Mouse (Mus musculus) midbrain, embryonic 13.5 days (tissue): Measurements from ENCODE around the gene Kazn. TPM values are rescaled to one million over a fixed set of nuclear protein-coding genes. Genes with fewer than 3 reads are reported as not detected.

Experiments
- ATAC-seq: fragments of 200-750 bp; cut with Nextera tagmentation; 2 replicates; pipeline ENCODE4 v1.8.0; 2017; ENCODE audit warnings: mild to moderate bottlenecking, moderate TSS enrichment, moderate library complexity
- H3K27ac ChIP-seq: fragments of 300-500 bp; sonication (generic); 2 replicates; pipeline ENCODE4 v1.5.1; 2015; ENCODE audit warnings: inconsistent platforms, mild to moderate bottlenecking, moderate library complexity
- H3K27me3 ChIP-seq: fragments of 300-500 bp; sonication (generic); 2 replicates; pipeline ENCODE4 v1.6.1; 2015; ENCODE audit warnings: mild to moderate bottlenecking, inconsistent platforms
- H3K36me3 ChIP-seq: fragments of 300-500 bp; sonication (generic); 2 replicates; pipeline ENCODE4 v1.6.1; 2015; ENCODE audit warnings: mild to moderate bottlenecking, inconsistent platforms
- H3K4me1 ChIP-seq: fragments of 300-500 bp; sonication (generic); replicated peaks from 2 replicates; pipeline ENCODE4 v1.6.1; 2015; ENCODE audit warnings: inconsistent platforms
- H3K4me2 ChIP-seq: fragments of 300-500 bp; sonication (generic); replicated peaks from 2 replicates; pipeline ENCODE4 v1.6.1; 2015; ENCODE audit warnings: moderate library complexity, mild to moderate bottlenecking, inconsistent platforms
- H3K4me3 ChIP-seq: fragments of 300-500 bp; sonication (generic); replicated peaks from 2 replicates; pipeline ENCODE4 v1.5.1; 2015; ENCODE audit warnings: mild to moderate bottlenecking, inconsistent platforms
- H3K9ac ChIP-seq: fragments of 300-500 bp; sonication (generic); replicated peaks from 2 replicates; pipeline ENCODE4 v1.6.1; 2015; ENCODE audit warnings: mild to moderate bottlenecking, inconsistent platforms
- H3K9me3 ChIP-seq: fragments of 300-500 bp; sonication (generic); 2 replicates; pipeline ENCODE4 v1.6.1; 2016; ENCODE audit warnings: mild to moderate bottlenecking, inconsistent platforms
- WGBS: fragments of 180-500 bp; shearing (Covaris S2); methylation state at CpG from one replicate; pipeline ENCODE4 v1.1.7; 2015; 5-methylcytosine and 5-hydroxymethylcytosine counted together
- polyA plus RNA-seq: library from polyadenylated mRNA; unstranded; fragments of >200 nt; fragmentation: Nextera tagmentation; extraction: Ambion mirVana; gene quantifications from 2 replicates; pipeline ENCODE4 v1.2.1, GENCODE M21; 2015

The Kazn gene
- polyA plus RNA-seq, 1 experiment from 2014 or later: 23.5 TPM

GRCm38 (mm10) chr4:142217048-142217447 lies 22.2 kb downstream of the Kazn start:
- Histone ChIP-seq H3K9ac (no peak overlapping the region), H3K4me3 (no peak overlapping the region), H3K36me3 (no peaks in the 10 kb centered on the region), H3K27me3 (no peaks in the 10 kb centered on the region), H3K4me2 (no peak overlapping the region), H3K9me3 (no peaks in the 10 kb centered on the region), H3K27ac (no peak overlapping the region), H3K4me1 (peaks cover 51% of the 10 kb centered on the region)
- 94% methylated on average over 6 of the region's 6 CpGs for WGBS
- no peak for ATAC-seq

- Histone ChIP-seq H3K27ac (no peak overlapping the region), H3K4me2 (no peak overlapping the region), H3K9me3 (no peaks in the 10 kb centered on the region), H3K4me3 (no peak overlapping the region), H3K9ac (no peak overlapping the region), H3K4me1 (peaks cover 38% of the 10 kb centered on the region), H3K27me3 (no peaks in the 10 kb centered on the region), H3K36me3 (no peaks in the 10 kb centered on the region)
- 77% methylated on average over 7 of the region's 7 CpGs for WGBS
- no peak for ATAC-seq
Measured at GRCm38 (mm10) chr4:142215760-142216159, 23.4 kb downstream of the Kazn start.

- Histone ChIP-seq H3K9me3 (no peaks in the 10 kb centered on the region), H3K4me3 (no peak overlapping the region), H3K27me3 (no peaks in the 10 kb centered on the region), H3K4me2 (no peak overlapping the region), H3K4me1 (peaks cover 39% of the 10 kb centered on the region), H3K27ac (no peak overlapping the region), H3K9ac (no peak overlapping the region), H3K36me3 (no peaks in the 10 kb centered on the region)
- WGBS: 62% methylated on average over 6 of the region's 6 CpGs
- no peak for ATAC-seq
Measured at GRCm38 (mm10) chr4:142214532-142214931, 24.7 kb downstream of the Kazn start.

- 90% methylated on average over 9 of the region's 9 CpGs for WGBS
- H3K36me3 ChIP-seq: peaks cover 4% of the 10 kb centered on the region; the same call in 1 of the 2 replicates
- no peak overlapping the region for H3K4me2 ChIP-seq
- H3K4me3 ChIP-seq: no peak overlapping the region
- H3K9me3 ChIP-seq: no peaks in the 10 kb centered on the region
- no peak for ATAC-seq
- no peaks in the 10 kb centered on the region for H3K27me3 ChIP-seq
- no peak overlapping the region for H3K27ac ChIP-seq
- no peak overlapping the region for H3K9ac ChIP-seq
- peaks cover 38% of the 10 kb centered on the region for H3K4me1 ChIP-seq
Measured at GRCm38 (mm10) chr4:142212425-142212824, 26.8 kb downstream of the Kazn start.

- Histone ChIP-seq H3K27me3 (no peaks in the 10 kb centered on the region), H3K36me3 (peaks cover 4% of the 10 kb centered on the region; the same call in 1 of the 2 replicates), H3K27ac (no peak overlapping the region), H3K9me3 (no peaks in the 10 kb centered on the region), H3K9ac (no peak overlapping the region), H3K4me3 (no peak overlapping the region), H3K4me2 (no peak overlapping the region), H3K4me1 (peaks cover 28% of the 10 kb centered on the region)
- 81% methylated on average over 9 of the region's 9 CpGs for WGBS
- no peak for ATAC-seq
Measured at GRCm38 (mm10) chr4:142209884-142210283, 29.3 kb downstream of the Kazn start.

GRCm38 (mm10) chr4:142209476-142209875 lies 29.7 kb downstream of the Kazn start:
- Histone ChIP-seq H3K27ac (no peak overlapping the region), H3K9me3 (no peaks in the 10 kb centered on the region), H3K4me3 (no peak overlapping the region), H3K27me3 (no peaks in the 10 kb centered on the region), H3K4me1 (peaks cover 25% of the 10 kb centered on the region), H3K4me2 (no peak overlapping the region), H3K9ac (no peak overlapping the region), H3K36me3 (peaks cover 4% of the 10 kb centered on the region; the same call in 1 of the 2 replicates)
- WGBS: 77% methylated on average over 7 of the region's 7 CpGs
- ATAC-seq: no peak

GRCm38 (mm10) chr4:142205693-142206092 lies 33.5 kb downstream of the Kazn start:
- Histone ChIP-seq H3K27me3 (no peaks in the 10 kb centered on the region), H3K9ac (no peak overlapping the region), H3K36me3 (peaks cover 4% of the 10 kb centered on the region; the same call in 1 of the 2 replicates), H3K4me1 (0 out of 2 replicates have a peak, but pooled peaks cover 8% of the 10 kb centered on the region), H3K4me3 (no peak overlapping the region), H3K9me3 (no peaks in the 10 kb centered on the region), H3K4me2 (no peak overlapping the region), H3K27ac (no peak overlapping the region)
- WGBS: 78% methylated on average over 6 of the region's 6 CpGs
- ATAC-seq: no peak

GRCm38 (mm10) chr4:142196626-142197025 lies 42.6 kb downstream of the Kazn start:
- Histone ChIP-seq H3K36me3 (peaks cover 3% of the 10 kb centered on the region; the same call in 1 of the 2 replicates), H3K4me1 (no peaks in the 10 kb centered on the region), H3K27ac (no peak overlapping the region), H3K27me3 (no peaks in the 10 kb centered on the region), H3K4me2 (no peak overlapping the region), H3K4me3 (no peak overlapping the region), H3K9me3 (0 out of 2 replicates have a peak, but pooled peaks cover 2% of the 10 kb centered on the region), H3K9ac (no peak overlapping the region)
- ATAC-seq: no peak
- 72% methylated on average over 6 of the region's 6 CpGs for WGBS

- H3K9me3 ChIP-seq: no peaks in the 10 kb centered on the region
- no peak overlapping the region for H3K9ac ChIP-seq
- ATAC-seq: no peak
- no peak overlapping the region for H3K27ac ChIP-seq
- no peak overlapping the region for H3K4me3 ChIP-seq
- no peaks in the 10 kb centered on the region for H3K36me3 ChIP-seq
- H3K27me3 ChIP-seq: no peaks in the 10 kb centered on the region
- 92% methylated on average over 7 of the region's 7 CpGs for WGBS
- H3K4me1 ChIP-seq: 0 out of 2 replicates have a peak, but pooled peaks cover under 1% of the 10 kb centered on the region
- no peak overlapping the region for H3K4me2 ChIP-seq
Measured at GRCm38 (mm10) chr4:142193780-142194179, 45.4 kb downstream of the Kazn start.

- no peak for ATAC-seq
- H3K27ac ChIP-seq: no peak overlapping the region
- H3K9me3 ChIP-seq: no peaks in the 10 kb centered on the region
- peaks cover 7% of the 10 kb centered on the region for H3K4me1 ChIP-seq
- WGBS: 92% methylated on average over 8 of the region's 8 CpGs
- H3K27me3 ChIP-seq: no peaks in the 10 kb centered on the region
- no peaks in the 10 kb centered on the region for H3K36me3 ChIP-seq
- H3K4me2 ChIP-seq: no peak overlapping the region
- no peak overlapping the region for H3K4me3 ChIP-seq
- H3K9ac ChIP-seq: no peak overlapping the region
Measured at GRCm38 (mm10) chr4:142193151-142193578, 46.0 kb downstream of the Kazn start.

- Histone ChIP-seq H3K9me3 (no peaks in the 10 kb centered on the region), H3K4me2 (no peak overlapping the region), H3K27me3 (no peaks in the 10 kb centered on the region), H3K36me3 (no peaks in the 10 kb centered on the region), H3K27ac (no peak overlapping the region), H3K9ac (no peak overlapping the region), H3K4me1 (peaks cover 17% of the 10 kb centered on the region), H3K4me3 (no peak overlapping the region)
- no peak for ATAC-seq
- 89% methylated on average over 8 of the region's 8 CpGs for WGBS
Measured at GRCm38 (mm10) chr4:142189960-142190359, 49.2 kb downstream of the Kazn start.

GRCm38 (mm10) chr4:142188501-142188900 lies 50.7 kb downstream of the Kazn start:
- peak overlapping the region; percentile 7; the same call in 1 of the 2 replicates for H3K27ac ChIP-seq
- H3K4me1 ChIP-seq: peaks cover 17% of the 10 kb centered on the region
- no peak for ATAC-seq
- no peak overlapping the region for H3K4me3 ChIP-seq
- H3K36me3 ChIP-seq: no peaks in the 10 kb centered on the region
- 93% methylated on average over 2 of the region's 2 CpGs for WGBS
- H3K4me2 ChIP-seq: no peak overlapping the region
- H3K27me3 ChIP-seq: no peaks in the 10 kb centered on the region
- no peak overlapping the region for H3K9ac ChIP-seq
- no peaks in the 10 kb centered on the region for H3K9me3 ChIP-seq

- H3K4me1 ChIP-seq: peaks cover 17% of the 10 kb centered on the region
- H3K9ac ChIP-seq: no peak overlapping the region
- ATAC-seq: no peak
- no peaks in the 10 kb centered on the region for H3K9me3 ChIP-seq
- H3K4me2 ChIP-seq: no peak overlapping the region
- no peaks in the 10 kb centered on the region for H3K36me3 ChIP-seq
- 89% methylated on average over 3 of the region's 3 CpGs for WGBS
- no peaks in the 10 kb centered on the region for H3K27me3 ChIP-seq
- no peak overlapping the region for H3K4me3 ChIP-seq
- no peak overlapping the region for H3K27ac ChIP-seq
Measured at GRCm38 (mm10) chr4:142186155-142186554, 53.0 kb downstream of the Kazn start.
